Mouse (Mus musculus) stomach, embryonic 16.5 days (tissue): ENCODE results near the gene S100a2. TPM values are rescaled to one million over a fixed set of nuclear protein-coding genes. Genes with fewer than 3 reads are reported as not detected.

Experiments used
- ATAC-seq: fragments of 200-750 bp; cut with Nextera tagmentation; 2 replicates; pipeline ENCODE4 v1.8.0; 2017; ENCODE audit warnings: moderate number of reproducible peaks, moderate TSS enrichment; ENCODE audit not compliant: insufficient read depth, low FRiP score
- H3K27ac ChIP-seq: fragments of 300-500 bp; sonication (generic); 2 replicates; pipeline ENCODE4 v1.5.1; 2014; ENCODE audit warnings: low read length
- H3K27me3 ChIP-seq: fragments of 300-500 bp; sonication (generic); 2 replicates; pipeline ENCODE4 v1.6.1; 2014; ENCODE audit warnings: low read length, control low read depth, mixed read lengths; ENCODE audit not compliant: control insufficient read depth, insufficient read depth
- H3K36me3 ChIP-seq: fragments of 300-500 bp; sonication (generic); 2 replicates; pipeline ENCODE4 v1.6.1; 2014; ENCODE audit warnings: low read length; ENCODE audit not compliant: control insufficient read depth, insufficient read depth
- H3K4me1 ChIP-seq: fragments of 300-500 bp; sonication (generic); 2 replicates; pipeline ENCODE4 v1.6.1; 2014; ENCODE audit warnings: low read length, control low read depth, mixed read lengths; ENCODE audit not compliant: control insufficient read depth, insufficient read depth
- H3K4me2 ChIP-seq: fragments of 300-500 bp; sonication (generic); 2 replicates; pipeline ENCODE4 v1.6.1; 2014; ENCODE audit warnings: low read depth, low read length, mixed read lengths
- H3K4me3 ChIP-seq: fragments of 300-500 bp; sonication (generic); replicated peaks from 2 replicates; pipeline ENCODE4 v1.5.1; 2014; ENCODE audit warnings: mild to moderate bottlenecking, low read length
- H3K9ac ChIP-seq: fragments of 300-500 bp; sonication (generic); 2 replicates; pipeline ENCODE4 v1.6.1; 2014; ENCODE audit warnings: low read length
- H3K9me3 ChIP-seq: fragments of 300-500 bp; sonication (generic); replicated peaks from 2 replicates; pipeline ENCODE4 v1.6.1; 2016; ENCODE audit warnings: low read length, control low read depth; ENCODE audit not compliant: control insufficient read depth
- WGBS: fragments of 180-500 bp; shearing (Covaris S2); extraction: QIAGEN DNeasy Blood & Tissue Kit; methylation state at CpG from one replicate; pipeline ENCODE4 v1.1.7; 2014; 5-methylcytosine and 5-hydroxymethylcytosine counted together
- polyA plus RNA-seq: library from polyadenylated mRNA; unstranded; fragments of >200 nt; fragmentation: Nextera tagmentation; extraction: Ambion mirVana; gene quantifications from 2 replicates; pipeline ENCODE4 v1.2.1, GENCODE M21; 2015

S100a2 gene
- polyA plus RNA-seq, 1 experiment from 2014 or later: 0.93 TPM

DNA sequence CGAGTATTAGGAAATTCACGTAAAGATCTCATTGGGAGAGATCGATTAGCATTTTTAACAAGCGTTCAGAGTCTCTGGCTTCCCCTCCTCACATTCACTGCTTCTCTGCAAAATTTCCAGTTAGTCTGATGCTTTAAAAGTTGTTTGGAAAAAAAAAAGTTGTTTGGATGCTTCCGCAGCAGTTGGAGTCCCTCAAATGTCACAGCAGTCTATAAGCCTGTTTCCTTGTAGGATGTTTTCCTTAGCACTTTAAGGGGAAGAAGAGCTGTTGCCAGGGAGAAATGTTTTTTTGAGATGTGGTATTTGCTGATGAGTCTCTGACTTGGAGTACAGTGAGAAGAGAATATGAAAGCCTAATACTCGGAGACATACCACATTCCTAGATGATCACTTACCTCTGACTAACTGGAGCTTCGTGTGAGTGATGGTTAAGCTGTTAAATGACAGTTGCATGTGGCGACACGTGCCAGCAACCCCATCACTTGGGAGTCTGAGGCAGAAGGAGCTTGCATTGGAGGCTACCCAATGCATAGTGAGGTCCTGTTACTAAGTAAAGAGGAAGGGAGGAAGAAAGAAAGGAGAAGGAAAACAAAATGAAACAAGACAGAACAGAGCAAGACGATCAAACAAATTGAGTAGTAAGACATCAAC is 13.6 kb upstream of the S100a2 start:
- no peaks in the 10 kb centered on the region for H3K27me3 ChIP-seq
- no peaks in the 10 kb centered on the region for H3K9me3 ChIP-seq
- no peak overlapping the region for H3K4me3 ChIP-seq
- no peak overlapping the region for H3K9ac ChIP-seq
- peak overlapping the region; percentile 50; the same call in 1 of the 2 replicates for H3K27ac ChIP-seq
- H3K36me3 ChIP-seq: no peaks in the 10 kb centered on the region
- H3K4me2 ChIP-seq: no peak overlapping the region
- ATAC-seq: no peak
- H3K4me1 ChIP-seq: peaks cover 3% of the 10 kb centered on the region; the same call in 1 of the 2 replicates
- WGBS: 69% methylated on average over 10 of the region's 10 CpGs

DNA sequence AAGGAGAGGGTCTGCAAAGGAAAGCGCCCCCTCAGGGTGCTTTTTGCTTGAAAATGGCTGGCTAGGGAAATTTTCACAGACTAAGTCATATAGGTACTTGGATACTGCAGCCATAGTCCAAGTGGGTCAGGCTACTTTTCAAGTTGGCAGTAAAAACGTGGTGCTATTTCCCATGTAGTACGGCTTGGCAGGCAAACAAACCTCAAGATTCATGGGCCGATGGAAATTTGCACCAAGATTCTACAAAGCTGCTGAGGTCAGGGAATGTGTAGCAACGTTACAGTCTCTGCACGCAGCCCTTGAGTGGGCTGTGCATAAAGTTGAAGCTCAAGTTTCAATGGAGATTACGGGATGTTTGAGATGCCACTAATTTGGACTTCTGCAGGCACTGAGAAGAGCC is 10.6 kb upstream of the S100a2 start:
- Histone ChIP-seq H3K4me3 (no peak overlapping the region), H3K27ac (no peak overlapping the region), H3K36me3 (no peaks in the 10 kb centered on the region), H3K9me3 (no peaks in the 10 kb centered on the region), H3K27me3 (no peaks in the 10 kb centered on the region), H3K4me1 (peaks cover 9% of the 10 kb centered on the region; the same call in 1 of the 2 replicates), H3K4me2 (no peak overlapping the region), H3K9ac (no peak overlapping the region)
- WGBS: 58% methylated on average over 7 of the region's 7 CpGs
- no peak for ATAC-seq

DNA sequence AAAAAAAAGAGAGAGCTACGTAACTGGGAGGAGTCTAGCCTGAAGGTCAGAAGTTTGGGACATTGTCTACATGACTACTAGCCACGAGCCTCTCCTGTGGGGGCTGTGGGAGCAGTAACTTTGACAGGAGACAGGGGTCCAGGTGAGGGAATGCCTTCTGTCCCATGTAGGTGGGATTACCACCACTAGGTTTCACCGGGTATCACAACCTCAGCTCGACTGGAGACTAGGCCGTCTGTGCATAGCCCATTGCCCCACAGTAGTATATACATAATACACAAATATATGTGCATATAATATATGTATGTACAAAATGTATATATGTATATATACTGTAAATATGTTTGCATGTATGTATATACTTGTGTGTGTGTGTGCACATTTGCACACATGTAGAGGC is 8.9 kb upstream of the S100a2 start:
- Histone ChIP-seq H3K27me3 (no peaks in the 10 kb centered on the region), H3K4me3 (no peak overlapping the region), H3K36me3 (no peaks in the 10 kb centered on the region), H3K4me1 (0 out of 2 replicates have a peak, but pooled peaks cover 11% of the 10 kb centered on the region), H3K27ac (no peak overlapping the region), H3K9me3 (no peaks in the 10 kb centered on the region), H3K9ac (no peak overlapping the region), H3K4me2 (no peak overlapping the region)
- WGBS: 90% methylated on average over 5 of the region's 5 CpGs
- ATAC-seq: no peak

DNA sequence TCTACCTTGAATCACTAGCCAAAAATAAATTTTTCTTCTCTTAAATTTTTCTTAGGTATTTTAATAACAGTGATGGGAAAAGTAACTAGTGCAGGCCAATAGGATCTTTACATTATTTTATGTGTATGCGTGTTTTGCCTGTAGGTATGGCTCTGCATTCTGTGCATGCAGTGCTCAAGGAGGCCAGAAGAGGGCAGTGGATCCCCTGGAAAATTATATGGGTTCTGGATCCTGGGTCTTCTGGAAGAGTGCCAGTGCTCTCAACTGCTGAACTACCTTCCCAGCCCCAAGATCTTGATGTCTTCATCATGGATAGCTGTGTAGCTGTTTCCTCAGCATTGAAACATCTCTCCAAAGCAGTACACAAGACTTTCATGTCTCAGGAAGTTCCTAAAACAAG is 7.9 kb upstream of the S100a2 start:
- Histone ChIP-seq H3K27me3 (no peaks in the 10 kb centered on the region), H3K27ac (no peak overlapping the region), H3K9ac (no peak overlapping the region), H3K36me3 (no peaks in the 10 kb centered on the region), H3K4me1 (peaks cover 11% of the 10 kb centered on the region; the same call in 1 of the 2 replicates), H3K4me2 (no peak overlapping the region), H3K4me3 (no peak overlapping the region), H3K9me3 (no peaks in the 10 kb centered on the region)
- 94% methylated on average over 1 of the region's 1 CpGs for WGBS
- ATAC-seq: no peak

DNA sequence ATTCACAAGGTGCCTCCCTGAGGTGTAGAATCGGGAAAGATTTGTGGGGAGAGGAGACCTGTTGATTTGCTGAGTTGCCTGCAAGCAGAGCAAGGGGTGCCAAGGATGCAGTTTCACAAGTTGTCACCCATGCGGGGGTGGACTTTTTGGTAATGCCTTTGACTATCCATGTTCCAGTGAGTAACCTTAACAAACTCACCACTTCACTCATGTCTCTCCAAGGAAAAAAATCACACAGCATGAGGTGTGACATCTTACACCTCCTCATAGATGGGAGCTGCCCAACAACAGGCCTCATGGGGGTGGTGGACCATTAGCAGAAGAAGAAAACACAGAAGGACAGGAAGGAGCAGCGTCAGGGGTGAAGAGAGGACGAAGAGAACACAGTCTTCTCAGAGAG is 7.5 kb upstream of the S100a2 start:
- Histone ChIP-seq H3K9ac (no peak overlapping the region), H3K27ac (no peak overlapping the region), H3K36me3 (no peaks in the 10 kb centered on the region), H3K9me3 (no peaks in the 10 kb centered on the region), H3K4me2 (no peak overlapping the region), H3K4me1 (peaks cover 15% of the 10 kb centered on the region; the same call in 1 of the 2 replicates), H3K27me3 (no peaks in the 10 kb centered on the region), H3K4me3 (no peak overlapping the region)
- ATAC-seq: no peak
- WGBS: 91% methylated on average over 4 of the region's 4 CpGs

DNA sequence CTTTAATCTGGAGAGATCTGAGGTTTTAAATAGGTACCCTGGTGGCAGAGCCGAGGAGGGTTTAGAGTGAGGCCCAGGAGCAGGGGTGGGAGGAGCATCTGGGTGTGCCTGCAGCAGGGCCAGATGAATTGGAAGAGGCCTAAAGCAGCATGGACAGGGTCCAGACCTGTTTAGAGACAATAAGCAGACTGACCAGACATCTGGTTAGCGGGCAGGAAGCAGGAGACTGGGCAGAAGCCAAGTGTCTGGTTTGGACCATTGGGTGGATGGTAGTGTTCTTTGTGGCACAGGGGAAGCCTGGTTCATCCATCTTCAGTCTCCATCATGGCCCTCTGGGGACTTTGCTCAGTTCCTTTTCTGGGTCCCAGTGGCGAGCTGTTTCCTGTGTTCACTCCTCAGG is 6.2 kb upstream of the S100a2 start:
- H3K4me1 ChIP-seq: peaks cover 15% of the 10 kb centered on the region; the same call in 1 of the 2 replicates
- H3K9me3 ChIP-seq: no peaks in the 10 kb centered on the region

DNA sequence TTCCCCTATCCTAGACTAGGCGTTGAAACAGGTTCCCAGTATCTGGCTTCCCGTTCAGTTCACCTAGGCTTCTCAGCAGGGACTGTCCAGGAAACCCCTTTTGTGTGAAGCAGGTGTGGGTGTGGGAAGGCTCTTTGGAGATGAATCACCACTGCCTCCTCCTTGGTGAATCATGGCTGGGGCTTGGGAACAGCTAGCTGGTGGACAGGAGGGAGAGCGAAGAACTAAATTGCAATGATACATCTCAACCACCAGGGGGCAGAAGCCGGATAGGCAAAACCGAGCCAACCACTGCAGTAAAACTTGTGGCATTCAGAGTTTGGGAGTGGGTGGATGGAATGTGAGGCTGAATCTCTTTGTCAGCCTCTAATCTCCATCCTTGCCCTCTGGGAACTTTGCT is 4.5 kb upstream of the S100a2 start:
- H3K9me3 ChIP-seq: no peaks in the 10 kb centered on the region
- H3K27ac ChIP-seq: peak overlapping the region; percentile 96
- WGBS: 23% methylated on average over 5 of the region's 5 CpGs
- H3K36me3 ChIP-seq: no peaks in the 10 kb centered on the region
- peaks cover 19% of the 10 kb centered on the region; the same call in 1 of the 2 replicates for H3K4me1 ChIP-seq
- H3K9ac ChIP-seq: no peak overlapping the region; the same call in 1 of the 2 replicates
- no peaks in the 10 kb centered on the region for H3K27me3 ChIP-seq
- no peak overlapping the region for H3K4me2 ChIP-seq
- H3K4me3 ChIP-seq: no peak overlapping the region
- peak; percentile 68 for ATAC-seq

More for the DNA sequence above, 6.2 kb upstream of the S100a2 start:
- no peaks in the 10 kb centered on the region for H3K36me3 ChIP-seq
- H3K4me2 ChIP-seq: no peak overlapping the region
- H3K4me3 ChIP-seq: no peak overlapping the region
- H3K27ac ChIP-seq: peak overlapping the region; percentile 35; the same call in 1 of the 2 replicates
- H3K9ac ChIP-seq: no peak overlapping the region; the same call in 1 of the 2 replicates
- WGBS: 45% methylated on average over 3 of the region's 3 CpGs
- ATAC-seq: peak; percentile 19; the same call in 1 of the 2 replicates
- no peaks in the 10 kb centered on the region for H3K27me3 ChIP-seq

DNA sequence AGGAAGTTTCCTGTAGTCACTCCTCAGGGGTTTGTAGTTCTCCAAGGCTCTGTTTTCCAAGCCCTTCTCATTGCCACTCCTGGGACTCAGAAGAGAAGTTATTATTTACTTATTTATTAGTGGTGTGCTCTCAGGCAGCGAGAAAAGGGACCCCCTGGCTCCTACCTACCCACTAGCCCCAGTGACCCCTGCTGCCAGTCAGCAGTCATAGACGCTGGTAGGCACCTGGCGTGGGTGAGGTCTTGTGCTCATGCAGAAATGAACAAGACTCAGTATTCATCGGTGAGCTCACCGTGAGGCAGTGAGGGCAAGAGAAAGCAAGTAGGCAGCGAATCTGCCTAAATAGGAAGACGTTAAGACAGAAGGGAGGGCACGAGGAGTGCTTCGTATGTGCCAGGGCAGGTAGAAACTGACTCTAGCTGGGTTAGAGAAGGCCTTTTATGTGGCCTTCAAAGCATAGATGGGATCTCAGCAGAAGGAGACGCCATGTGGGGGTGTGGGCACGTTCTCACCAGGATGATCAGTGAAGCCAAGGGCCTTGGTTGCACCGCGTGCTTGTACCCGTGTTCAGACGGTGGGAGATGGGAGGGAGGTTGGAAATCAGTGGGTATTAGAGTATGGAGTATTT is 3.9 kb upstream of the S100a2 start:
- no peaks in the 10 kb centered on the region for H3K9me3 ChIP-seq
- H3K27me3 ChIP-seq: no peaks in the 10 kb centered on the region
- peak overlapping the region; percentile 96 for H3K27ac ChIP-seq
- 80% methylated on average over 15 of the region's 15 CpGs for WGBS
- no peak for ATAC-seq
- no peak overlapping the region for H3K4me3 ChIP-seq
- no peaks in the 10 kb centered on the region for H3K36me3 ChIP-seq
- peaks cover 19% of the 10 kb centered on the region; the same call in 1 of the 2 replicates for H3K4me1 ChIP-seq
- no peak overlapping the region for H3K4me2 ChIP-seq
- peak overlapping the region; percentile 36 for H3K9ac ChIP-seq

DNA sequence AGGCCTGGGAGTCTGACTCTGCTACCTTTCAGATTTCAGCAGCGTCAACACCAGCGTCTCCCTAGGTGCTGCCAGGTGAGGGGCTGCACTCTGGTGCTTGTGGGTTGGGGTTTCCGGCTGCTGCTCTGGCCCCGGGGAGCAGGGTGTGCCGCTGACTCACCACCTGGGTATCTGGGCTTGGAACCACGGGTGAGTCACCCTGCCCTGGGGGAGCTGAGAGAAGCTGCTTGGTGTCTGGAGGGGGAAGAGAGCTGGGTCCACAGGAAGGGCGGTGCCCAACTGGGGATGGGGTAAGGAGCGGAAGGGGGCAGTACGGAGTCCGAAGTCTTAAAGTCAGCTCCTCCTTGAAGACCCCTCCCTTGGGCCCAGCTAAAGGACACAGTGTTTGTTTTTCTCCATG is 3.1 kb upstream of the S100a2 start:
- H3K36me3 ChIP-seq: no peaks in the 10 kb centered on the region
- peak; percentile 86 for ATAC-seq
- no peaks in the 10 kb centered on the region for H3K27me3 ChIP-seq
- H3K4me2 ChIP-seq: peak overlapping the region; percentile 25; the same call in 1 of the 2 replicates
- peak overlapping the region; percentile 96 for H3K27ac ChIP-seq
- H3K4me1 ChIP-seq: peaks cover 19% of the 10 kb centered on the region; the same call in 1 of the 2 replicates
- no peaks in the 10 kb centered on the region for H3K9me3 ChIP-seq
- no peak overlapping the region for H3K4me3 ChIP-seq
- H3K9ac ChIP-seq: peak overlapping the region; percentile 44
- WGBS: 27% methylated on average over 10 of the region's 10 CpGs
